Mouse (Mus musculus) bone marrow, adult 2 months (tissue): ENCODE measurements around the gene Il18.

Source experiments
- CTCF ChIP-seq: fragments of 200-500 bp; IDR thresholded peaks from 2 replicates; pipeline ENCODE4 v1.5.1; 2011; ENCODE audit warnings: low read length, control low read depth; ENCODE audit not compliant: control insufficient read depth, insufficient read depth
- POLR2A ChIP-seq: fragments of 200-500 bp; IDR thresholded peaks from 2 replicates; pipeline ENCODE4 v1.6.1; 2011; ENCODE audit warnings: low read depth, mild to moderate bottlenecking, control low read depth, low read length, borderline replicate concordance; ENCODE audit not compliant: control insufficient read depth

GRCm38 (mm10) chr9:50603189-50603997 lies 48.8 kb downstream of the Il18 start, which contains the start of the genes Sdhd and Timm8b:
- TF ChIP-seq CTCF: no peak
- peak; percentile 92 for TF ChIP-seq POLR2A
